Mouse (Mus musculus) left cerebral cortex, adult 11 months (tissue): ENCODE results near the gene Sh3bgrl2.
"Not testable (repeated sequence)": the region's sequence is repeated elsewhere in the genome, so short reads cannot be mapped to it uniquely, and the experiment has no call there.

ENCODE experiments used
- DNase-seq: peaks from one replicate; pipeline ENCODE4 v3.0.0; 2022; ENCODE audit warnings: low spot score

The Sh3bgrl2 gene

GRCm38 (mm10) chr9:83547830-83548689 lies at the start of gene Sh3bgrl2:
Gene Sh3bgrl2, plus strand, starts transcription at chr9:83548327.
- DNase-seq: peak; percentile 67

- DNase-seq: not testable (repeated sequence)
Measured at GRCm38 (mm10) chr9:83519081-83519480, 29.0 kb upstream of the Sh3bgrl2 start.

- no peak for DNase-seq
Measured at GRCm38 (mm10) chr9:83519510-83520155, 28.5 kb upstream of the Sh3bgrl2 start.

- no peak for DNase-seq
Measured at GRCm38 (mm10) chr9:83527341-83528060, 20.6 kb upstream of the Sh3bgrl2 start.

- DNase-seq: no peak
Measured at GRCm38 (mm10) chr9:83533044-83533769, 14.9 kb upstream of the Sh3bgrl2 start.

- DNase-seq: no peak
Measured at GRCm38 (mm10) chr9:83536959-83537358, 11.2 kb upstream of the Sh3bgrl2 start.

- no peak for DNase-seq
Measured at GRCm38 (mm10) chr9:83537510-83537909, 10.6 kb upstream of the Sh3bgrl2 start.

- DNase-seq: no peak
Measured at GRCm38 (mm10) chr9:83537921-83538536, 10.1 kb upstream of the Sh3bgrl2 start.

- no peak for DNase-seq
Measured at GRCm38 (mm10) chr9:83539809-83540491, 8.2 kb upstream of the Sh3bgrl2 start.

- DNase-seq: no peak
Measured at GRCm38 (mm10) chr9:83540492-83540857, 7.7 kb upstream of the Sh3bgrl2 start.

- no peak for DNase-seq
Measured at GRCm38 (mm10) chr9:83540975-83541374, 7.2 kb upstream of the Sh3bgrl2 start.

GRCm38 (mm10) chr9:83545240-83545639 lies 2.9 kb upstream of the Sh3bgrl2 start:
- DNase-seq: no peak

GRCm38 (mm10) chr9:83546316-83546715 lies 1.8 kb upstream of the Sh3bgrl2 start:
- DNase-seq: no peak

GRCm38 (mm10) chr9:83547229-83547628 lies 898 bp upstream of the Sh3bgrl2 start:
- DNase-seq: no peak

GRCm38 (mm10) chr9:83549866-83550265 lies 1.7 kb downstream of the Sh3bgrl2 start:
- no peak for DNase-seq

GRCm38 (mm10) chr9:83551116-83551515 lies 3.0 kb downstream of the Sh3bgrl2 start:
- DNase-seq: no peak

GRCm38 (mm10) chr9:83551632-83552031 lies 3.5 kb downstream of the Sh3bgrl2 start:
- DNase-seq: no peak

- DNase-seq: no peak
Measured at GRCm38 (mm10) chr9:83555580-83555979, 7.5 kb downstream of the Sh3bgrl2 start.

- DNase-seq: no peak
Measured at GRCm38 (mm10) chr9:83556236-83556635, 8.1 kb downstream of the Sh3bgrl2 start.

- no peak for DNase-seq
Measured at GRCm38 (mm10) chr9:83556780-83557771, 8.9 kb downstream of the Sh3bgrl2 start.
